Mouse (Mus musculus): ENCODE measurements around the gene Cd163. TPM values are rescaled to one million over a fixed set of nuclear protein-coding genes. Genes with fewer than 3 reads are reported as not detected.
"Not testable (repeated sequence)": the region's sequence is repeated elsewhere in the genome, so short reads cannot be mapped to it uniquely, and the experiment has no call there.

Cd163 gene
- total RNA-seq (2015; ENCODE audit: low replicate concordance) (4.6 and 10.0 TPM in 2 replicates), total RNA-seq (2017; ENCODE audit: low replicate concordance) (18.4 and 20.0 TPM in 2 replicates)

DNA sequence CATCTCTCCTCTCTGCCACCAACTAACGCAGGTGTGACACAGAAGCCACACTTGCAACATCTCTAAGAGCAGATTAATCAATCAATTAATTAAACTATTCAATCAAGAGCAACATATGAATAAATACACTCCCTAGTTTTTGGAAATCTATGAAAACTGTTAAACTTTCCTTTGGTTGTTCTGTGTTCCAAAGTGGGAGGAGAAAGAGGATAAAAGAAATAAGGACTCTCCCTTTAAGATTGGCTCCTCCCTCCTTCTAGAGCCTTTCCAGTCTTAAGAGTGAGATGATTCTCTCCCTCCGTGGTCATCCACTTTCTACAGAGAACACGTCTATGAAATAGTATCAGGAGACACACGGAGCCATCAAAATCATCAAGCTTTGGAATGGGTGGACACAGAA is at the start of gene Cd163:
Cd163 (plus strand) TSS at position 301 of the 400 bp plus-strand sequence.
- no peak for ATAC-seq (replicated peaks; ENCODE audit: low FRiP score, poor library complexity, severe bottlenecking)

DNA sequence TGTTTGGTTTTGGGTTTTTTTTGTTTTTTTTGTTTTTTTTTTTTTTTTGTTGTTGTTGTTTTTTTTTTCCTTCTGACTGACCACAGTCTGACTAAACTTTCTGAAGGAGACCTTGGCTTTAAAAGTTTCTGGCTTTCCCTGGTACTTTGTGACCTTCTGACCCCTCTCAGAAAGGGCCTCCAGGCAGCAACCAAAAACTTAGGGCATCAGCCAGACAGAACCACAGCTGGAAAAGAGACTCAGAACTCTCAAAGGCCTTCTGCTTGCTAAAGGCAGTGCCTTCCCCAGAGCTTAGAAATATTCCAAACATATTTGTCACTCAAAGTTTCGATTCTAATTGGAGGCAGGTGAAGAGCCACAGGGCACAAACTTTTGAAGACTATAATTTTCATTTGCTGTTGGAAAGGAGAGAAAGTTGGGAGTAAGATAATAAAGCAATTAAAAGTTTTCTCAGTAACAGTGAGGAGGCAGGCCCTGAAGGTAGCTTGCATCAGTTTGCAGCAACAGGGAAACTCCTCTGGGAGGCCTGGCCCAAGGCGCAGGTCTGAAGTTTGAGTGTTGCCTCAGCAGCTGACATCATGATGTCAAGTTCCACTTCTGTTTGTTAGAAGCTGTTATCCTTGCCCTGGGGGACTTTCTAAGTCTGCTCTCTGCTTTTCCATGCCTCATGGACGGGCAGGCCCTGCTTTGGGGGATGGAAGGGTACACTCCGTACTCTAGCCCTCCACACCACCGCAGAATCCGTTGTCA is 48.6 kb upstream of the Cd163 start:
- ATAC-seq (replicated peaks; ENCODE audit: low FRiP score, poor library complexity, severe bottlenecking): no peak

GRCm38 (mm10) chr6:124260198-124260931 is 44.1 kb upstream of the Cd163 start:
- ATAC-seq (replicated peaks; ENCODE audit: low FRiP score, poor library complexity, severe bottlenecking): no peak

DNA sequence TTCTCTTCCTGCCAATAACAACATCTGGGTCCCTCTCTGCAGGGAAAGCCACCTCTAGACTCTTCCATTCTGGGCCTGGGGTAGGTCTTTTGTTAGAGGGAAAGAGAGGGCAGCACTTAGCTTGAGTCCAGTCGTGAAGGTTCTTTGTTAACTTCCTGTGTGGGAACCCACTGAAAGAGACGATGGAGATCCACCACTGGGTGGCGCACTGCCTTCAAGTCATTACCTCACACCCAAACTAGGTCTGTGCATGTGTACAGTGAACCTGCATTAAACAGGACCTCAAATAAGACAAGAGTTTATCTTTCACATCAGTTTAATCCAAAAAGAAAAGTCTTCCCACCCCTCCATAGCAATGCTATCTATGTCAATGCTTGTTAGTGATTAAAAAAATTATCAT is 41.8 kb upstream of the Cd163 start:
- ATAC-seq (replicated peaks; ENCODE audit: low FRiP score, poor library complexity, severe bottlenecking): peak; percentile 71

DNA sequence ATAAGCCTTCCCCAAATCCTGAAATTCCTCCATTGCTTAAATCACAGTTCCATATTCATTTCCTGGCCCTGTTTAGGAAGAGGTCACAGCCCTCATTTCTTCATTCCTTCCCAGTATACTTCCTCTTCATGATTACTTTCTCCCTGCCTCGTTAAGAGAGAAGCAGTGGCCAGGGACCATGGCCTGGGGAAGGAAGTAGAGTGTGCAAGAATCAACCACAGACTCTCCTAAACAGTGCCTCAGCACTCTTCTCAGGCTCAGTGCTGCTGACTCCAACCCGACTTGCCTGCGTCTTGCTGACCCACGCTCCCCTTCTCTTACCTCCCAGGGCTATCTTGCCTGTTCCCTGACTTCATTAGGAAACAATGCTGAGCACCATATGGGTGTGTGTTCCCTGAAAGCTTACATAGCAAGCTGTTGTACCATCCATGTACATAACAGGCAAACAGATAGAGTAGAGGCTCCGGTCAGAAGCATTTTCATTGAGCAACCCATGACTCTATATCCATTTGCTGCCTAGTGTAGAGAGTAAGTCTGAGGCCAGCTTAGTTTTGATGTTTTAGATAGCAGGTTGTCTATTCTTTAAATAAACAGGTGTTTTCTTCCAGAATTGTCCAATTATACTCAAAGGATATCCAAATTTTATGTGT is 31.1 kb upstream of the Cd163 start:
- ATAC-seq (replicated peaks; ENCODE audit: low FRiP score, poor library complexity, severe bottlenecking): no peak

DNA sequence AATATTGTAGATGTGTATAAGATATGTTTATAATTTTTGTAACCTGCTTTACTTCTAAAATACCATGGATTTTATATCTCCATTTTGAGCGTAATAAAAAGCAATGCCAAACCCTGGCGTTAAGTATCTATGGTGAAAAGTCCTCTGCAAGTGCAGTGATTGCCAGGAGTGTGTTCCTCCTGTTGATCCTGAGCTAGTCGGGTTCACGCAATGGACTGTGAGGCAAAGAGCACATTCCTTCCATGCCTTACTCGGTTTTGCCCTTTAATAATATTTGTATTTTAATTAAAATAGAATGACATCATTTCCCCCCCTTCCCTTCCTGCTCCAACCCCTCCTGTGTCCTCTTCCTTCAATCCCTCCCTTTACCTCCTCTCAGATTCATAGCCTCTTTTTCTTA is 26.8 kb upstream of the Cd163 start:
- ATAC-seq (replicated peaks; ENCODE audit: low FRiP score, poor library complexity, severe bottlenecking): no peak

DNA sequence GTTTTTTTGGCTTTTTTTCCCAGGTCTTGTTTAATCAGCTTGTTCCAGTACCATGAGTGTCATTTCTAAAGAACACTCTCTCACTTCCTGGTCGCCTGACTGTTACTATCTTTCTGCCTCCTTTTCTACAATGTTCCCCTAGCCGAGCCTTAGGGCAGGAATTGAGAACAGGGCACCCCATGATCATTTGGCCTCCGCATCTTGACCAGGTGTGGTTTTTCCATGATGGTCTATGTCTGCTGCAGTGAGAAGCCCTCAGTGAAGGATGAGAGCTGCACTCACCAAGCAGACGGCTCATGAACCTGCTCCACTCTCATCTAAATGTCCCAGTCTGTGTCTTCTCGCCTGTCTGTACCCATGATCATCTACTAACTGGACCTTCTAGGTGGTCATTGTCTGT is 26.2 kb upstream of the Cd163 start:
- no peak for ATAC-seq (replicated peaks; ENCODE audit: low FRiP score, poor library complexity, severe bottlenecking)

DNA sequence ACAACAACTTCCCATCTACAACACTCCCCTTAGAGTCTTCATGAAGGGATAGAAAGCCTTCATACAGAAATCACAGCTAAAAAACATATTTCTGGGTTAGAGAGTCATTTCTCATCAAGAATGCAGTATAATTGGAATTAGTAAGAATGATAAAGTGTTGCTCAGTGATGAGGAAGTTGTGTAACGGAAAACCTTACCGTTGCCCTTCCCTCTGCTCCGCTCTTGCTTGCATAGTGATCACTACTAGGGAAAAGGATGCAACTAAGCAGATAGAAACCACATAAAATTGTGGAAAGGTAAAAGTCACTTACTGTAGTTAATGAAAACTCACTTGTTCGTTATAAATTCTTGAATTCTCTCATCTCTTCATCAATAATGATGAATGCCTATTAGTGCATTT is 21.7 kb upstream of the Cd163 start:
- ATAC-seq (replicated peaks; ENCODE audit: low FRiP score, poor library complexity, severe bottlenecking): no peak

GRCm38 (mm10) chr6:124297378-124297777 is 7.1 kb upstream of the Cd163 start:
- not testable (repeated sequence) for ATAC-seq (replicated peaks; ENCODE audit: low FRiP score, poor library complexity, severe bottlenecking)

DNA sequence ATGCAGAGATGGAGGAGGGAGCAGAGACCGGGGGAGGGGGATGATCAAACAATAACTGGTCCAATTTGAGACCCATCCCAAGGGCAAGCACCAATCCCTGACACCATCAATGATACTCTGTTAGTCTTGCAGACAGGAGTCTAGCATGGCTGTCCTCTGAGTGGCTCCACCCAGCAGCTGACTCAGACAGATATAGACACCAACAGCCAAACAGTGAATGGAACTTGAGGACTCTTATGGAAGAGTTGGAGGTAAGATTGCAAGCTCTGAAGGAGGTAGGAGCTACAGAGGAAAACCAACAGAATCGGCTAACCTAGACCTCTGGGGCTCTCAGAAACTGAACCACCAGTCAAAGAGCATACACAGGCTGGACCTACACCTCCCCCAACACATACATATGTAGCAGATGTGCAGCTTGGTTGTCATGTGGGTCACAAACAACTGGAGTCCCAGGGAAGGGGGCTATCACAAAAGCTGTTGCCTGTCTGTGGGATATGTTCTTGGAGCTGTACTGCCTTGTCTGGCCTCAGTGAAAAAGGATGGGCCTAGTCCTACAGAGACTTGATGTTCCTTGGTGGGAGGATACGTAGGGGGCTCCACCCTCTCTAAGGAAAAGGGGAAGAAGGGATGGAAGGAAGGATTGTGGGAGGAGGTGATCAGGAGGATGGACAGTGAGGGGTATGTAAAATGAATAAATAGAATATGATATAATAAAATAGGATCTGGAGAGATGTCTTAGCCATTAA is 2.8 kb upstream of the Cd163 start:
- ATAC-seq (replicated peaks; ENCODE audit: low FRiP score, poor library complexity, severe bottlenecking): no peak

GRCm38 (mm10) chr6:124308935-124309334 is 4.5 kb downstream of the Cd163 start:
- no peak for ATAC-seq (replicated peaks; ENCODE audit: low FRiP score, poor library complexity, severe bottlenecking)

GRCm38 (mm10) chr6:124312292-124312691 is 7.8 kb downstream of the Cd163 start:
- no peak for ATAC-seq (replicated peaks; ENCODE audit: low FRiP score, poor library complexity, severe bottlenecking)

DNA sequence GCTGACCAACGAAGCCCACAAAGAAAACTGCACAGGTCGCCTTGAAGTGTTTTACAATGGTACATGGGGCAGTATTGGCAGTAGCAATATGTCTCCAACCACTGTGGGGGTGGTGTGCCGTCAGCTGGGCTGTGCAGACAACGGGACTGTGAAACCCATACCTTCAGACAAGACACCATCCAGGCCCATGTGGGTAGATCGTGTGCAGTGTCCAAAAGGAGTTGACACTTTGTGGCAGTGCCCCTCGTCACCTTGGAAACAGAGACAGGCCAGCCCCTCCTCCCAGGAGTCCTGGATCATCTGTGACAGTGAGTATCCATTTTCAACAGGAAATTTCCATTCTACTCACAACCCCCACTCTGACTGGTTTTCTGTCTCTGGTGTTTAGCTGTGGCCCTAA is 15.9 kb downstream of the Cd163 start:
- 0 out of 2 replicates have a peak, but pooled peaks have one; percentile 32 for ATAC-seq (replicated peaks; ENCODE audit: low FRiP score, poor library complexity, severe bottlenecking)

GRCm38 (mm10) chr6:124321481-124322475 is 17.3 kb downstream of the Cd163 start:
- peak; percentile 90 for ATAC-seq (replicated peaks; ENCODE audit: low FRiP score, poor library complexity, severe bottlenecking)

DNA sequence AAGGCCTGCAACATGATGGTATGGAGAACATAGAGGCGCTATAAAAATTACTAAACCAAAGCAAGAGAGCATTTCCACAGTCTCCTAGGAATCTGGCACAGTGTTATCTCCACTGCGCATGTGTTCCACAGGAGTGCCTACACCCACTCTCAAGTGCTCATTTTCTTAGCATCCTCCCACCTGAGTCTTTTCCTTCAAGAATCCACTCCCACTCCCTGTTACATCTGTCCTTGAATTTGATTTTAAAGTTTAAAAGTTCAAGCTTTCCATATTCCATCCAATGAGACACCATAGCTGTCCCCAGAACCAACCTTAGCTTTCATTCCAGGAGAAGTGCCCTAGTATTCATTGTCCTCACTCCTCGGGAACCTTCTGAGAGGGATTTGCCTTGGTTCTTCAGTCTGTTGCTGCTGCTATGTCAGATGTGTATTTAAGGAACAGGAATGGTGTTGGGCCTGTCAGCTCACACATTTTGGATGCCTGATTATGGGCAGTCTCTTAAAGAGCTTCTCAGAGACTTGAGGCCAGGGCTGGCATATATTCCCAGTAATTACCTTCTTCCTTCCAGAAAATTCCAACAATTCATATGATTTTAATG is 24.0 kb downstream of the Cd163 start:
- ATAC-seq (replicated peaks; ENCODE audit: low FRiP score, poor library complexity, severe bottlenecking): no peak

DNA sequence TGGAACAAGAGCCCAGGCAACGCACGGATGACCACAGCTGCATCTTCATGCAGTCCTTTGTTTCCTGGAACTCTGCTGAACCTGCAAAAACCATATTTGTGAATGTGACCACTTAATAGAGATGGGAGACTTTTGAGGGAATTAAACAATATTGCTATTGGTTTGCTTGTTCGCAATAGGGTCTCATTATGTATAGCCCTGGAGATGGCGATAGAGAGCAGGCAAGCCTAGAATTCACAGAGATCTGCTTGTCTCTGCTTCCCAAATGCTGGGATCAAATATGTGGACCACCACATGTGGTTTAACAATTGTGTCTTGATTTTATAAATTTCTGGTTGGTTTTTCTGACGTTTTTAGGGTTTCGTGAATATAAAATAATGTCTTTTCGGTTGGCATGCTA is 25.2 kb downstream of the Cd163 start:
- no peak for ATAC-seq (replicated peaks; ENCODE audit: low FRiP score, poor library complexity, severe bottlenecking)

DNA sequence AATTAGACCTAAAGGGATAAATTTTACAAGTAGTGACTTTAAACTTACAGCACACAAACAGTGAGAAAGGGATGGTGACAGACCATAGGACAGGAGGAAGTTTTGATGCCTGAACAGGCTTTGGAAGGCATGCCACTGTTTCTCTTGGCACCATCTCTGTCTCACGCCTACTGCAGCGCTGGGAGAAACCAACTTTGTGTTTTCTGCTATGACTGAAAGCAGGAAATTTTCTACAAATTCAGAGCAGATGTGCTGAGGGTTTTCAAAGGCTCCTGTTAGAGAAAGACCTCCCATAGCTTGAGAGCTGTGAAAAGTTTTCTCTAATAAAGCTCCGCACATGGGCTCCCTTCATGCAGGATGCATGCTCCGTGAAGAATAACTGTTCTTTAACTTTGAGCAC is 40.6 kb downstream of the Cd163 start:
- ATAC-seq (replicated peaks; ENCODE audit: low FRiP score, poor library complexity, severe bottlenecking): no peak

GRCm38 (mm10) chr6:124346613-124347012 is 42.2 kb downstream of the Cd163 start:
- no peak; the same call in 1 of the 2 replicates for ATAC-seq (replicated peaks; ENCODE audit: low FRiP score, poor library complexity, severe bottlenecking)

All from erythroblast, adult 5-6 weeks (primary cell).